Mouse (Mus musculus): Measurements from ENCODE around the gene Rere.
"Not testable (repeated sequence)": the region's sequence is repeated elsewhere in the genome, so short reads cannot be mapped to it uniquely, and the experiment has no call there.

The Rere gene

DNA sequence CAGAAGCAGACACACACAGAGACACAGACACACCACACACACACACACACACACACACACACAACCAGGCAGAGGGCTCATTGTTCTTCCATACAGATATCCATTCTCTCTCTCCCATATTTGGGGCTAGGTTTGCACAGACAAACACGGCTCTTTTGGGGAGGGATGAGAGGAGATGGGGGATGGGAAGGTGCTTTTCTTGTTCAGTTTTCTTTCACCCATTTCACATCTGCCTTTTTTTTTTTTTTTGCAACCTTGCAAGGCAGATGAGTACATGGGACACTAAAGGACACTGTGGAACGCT, 1.8 kb downstream of the Rere start:
- DNase-seq (ENCODE audit: extremely low spot score, low spot score), result no peak

DNA sequence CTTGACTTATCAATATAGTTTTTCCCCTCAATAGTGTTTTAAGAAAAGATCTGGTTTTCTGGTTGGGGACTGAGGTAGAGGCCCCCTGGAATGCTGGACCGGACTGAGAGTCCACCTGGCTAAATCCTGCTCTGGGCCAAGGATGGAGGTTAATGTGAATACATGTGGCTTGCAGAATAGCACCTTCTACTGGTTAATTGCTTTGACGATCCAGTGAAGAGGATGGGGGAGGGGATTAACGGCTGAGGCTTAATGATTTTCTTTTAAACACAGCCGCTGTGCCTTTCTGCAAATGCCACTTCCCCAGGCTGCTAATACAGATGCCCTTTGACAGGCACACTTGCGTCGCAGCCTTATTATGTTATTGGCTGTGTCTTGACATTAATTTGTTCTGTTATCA, 2.5 kb downstream of the Rere start:
- no peak for DNase-seq (ENCODE audit: extremely low spot score, low spot score)

DNA sequence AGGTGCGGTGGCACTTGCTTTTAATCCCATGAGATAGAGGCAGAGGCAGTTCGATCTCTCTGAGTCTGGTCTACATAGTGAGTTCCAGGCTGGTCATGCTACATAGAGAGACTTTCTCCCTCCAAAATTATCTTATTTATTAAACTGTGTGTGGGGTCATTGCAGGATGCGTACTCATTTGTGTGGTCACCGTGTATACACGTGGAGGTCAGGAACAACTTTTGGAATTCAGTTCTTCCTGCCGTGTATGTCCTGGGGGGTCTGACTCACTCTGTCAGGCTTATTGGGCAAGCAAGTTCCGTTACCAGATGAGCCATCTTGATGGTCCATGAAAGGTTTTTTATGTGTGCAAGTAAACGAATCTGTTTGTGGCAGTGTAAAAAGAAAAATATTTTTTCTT, 5.5 kb downstream of the Rere start:
- DNase-seq (ENCODE audit: extremely low spot score, low spot score), result no peak

DNA sequence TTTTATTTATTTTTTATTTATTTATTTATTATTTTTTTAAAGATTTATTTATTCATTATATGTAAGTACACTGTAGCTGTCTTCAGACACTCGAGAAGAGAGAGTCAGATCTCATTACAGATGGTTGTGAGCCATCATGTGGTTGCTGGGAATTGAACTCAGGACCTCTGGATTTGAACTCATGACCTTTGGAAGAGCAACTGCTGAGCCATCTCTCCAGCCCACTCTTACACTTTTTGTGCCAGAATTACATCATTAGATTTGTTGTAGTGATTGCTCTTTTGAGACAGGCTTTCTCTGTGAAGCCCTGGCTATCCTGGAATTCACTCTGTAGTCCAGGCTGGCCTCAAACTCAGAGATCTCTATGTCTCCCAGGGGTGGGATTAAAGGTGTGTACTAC, 6.0 kb downstream of the Rere start:
- not testable (repeated sequence) for DNase-seq (ENCODE audit: extremely low spot score, low spot score)

DNA sequence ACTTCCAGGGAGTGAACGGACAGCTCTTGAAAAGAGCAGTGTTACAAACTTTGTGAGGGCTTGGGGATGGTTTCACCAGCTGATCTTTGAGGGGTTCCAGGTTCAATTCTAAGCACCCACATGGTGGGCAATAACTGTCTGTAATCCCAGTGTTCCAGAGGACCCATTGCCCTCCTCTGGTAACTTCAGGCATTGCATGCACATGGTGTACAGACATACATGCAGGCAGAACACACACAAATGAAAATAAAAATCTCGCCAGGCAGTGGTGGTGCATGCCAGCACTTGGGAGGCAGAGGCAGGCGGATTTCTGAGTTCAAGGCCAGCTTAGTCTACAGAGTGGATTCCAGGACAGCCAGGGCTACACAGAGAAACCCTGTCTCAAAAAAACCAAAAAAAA, 10.5 kb downstream of the Rere start:
- no peak for DNase-seq (ENCODE audit: extremely low spot score, low spot score)

DNA sequence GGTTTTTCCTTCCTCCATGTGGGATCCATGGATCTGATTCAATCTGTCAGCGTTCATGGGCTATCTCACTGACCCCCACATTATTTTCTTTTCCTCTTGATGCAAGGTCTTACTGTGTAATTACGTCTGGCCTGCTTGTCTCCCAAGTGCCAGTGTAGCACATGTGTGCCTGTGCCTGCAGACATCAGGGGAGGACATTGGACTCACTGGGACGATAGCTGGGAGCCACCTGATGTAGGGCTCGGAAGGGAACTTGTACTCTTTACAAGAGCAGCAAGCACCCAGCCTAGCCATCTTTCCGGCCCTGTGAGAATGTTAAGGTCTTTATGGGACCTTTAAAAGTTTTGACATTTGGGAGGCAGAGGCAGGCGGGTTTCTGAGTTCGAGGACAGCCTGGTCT, 13.4 kb downstream of the Rere start:
- no peak for DNase-seq (ENCODE audit: extremely low spot score, low spot score)

DNA sequence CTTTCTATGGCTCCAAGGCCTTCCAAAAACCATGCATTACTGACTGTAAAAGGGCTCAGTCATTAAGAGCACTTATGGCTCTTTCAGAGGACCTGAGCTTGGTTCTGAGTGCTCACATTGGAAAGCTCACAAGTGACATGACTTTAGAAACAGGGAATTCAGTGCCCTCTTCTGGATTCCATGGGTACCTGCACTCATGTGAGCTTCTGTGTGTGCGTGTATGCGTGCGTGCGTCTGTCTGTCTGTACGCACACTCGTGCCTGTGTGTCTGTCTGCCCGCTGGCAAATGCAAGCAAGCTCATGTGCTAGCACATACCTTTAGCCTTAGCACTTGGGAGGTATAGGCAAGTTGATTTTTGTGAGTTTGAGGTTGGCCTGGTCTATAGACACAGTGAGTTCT, 14.5 kb downstream of the Rere start:
- DNase-seq (ENCODE audit: extremely low spot score, low spot score), result no peak

DNA sequence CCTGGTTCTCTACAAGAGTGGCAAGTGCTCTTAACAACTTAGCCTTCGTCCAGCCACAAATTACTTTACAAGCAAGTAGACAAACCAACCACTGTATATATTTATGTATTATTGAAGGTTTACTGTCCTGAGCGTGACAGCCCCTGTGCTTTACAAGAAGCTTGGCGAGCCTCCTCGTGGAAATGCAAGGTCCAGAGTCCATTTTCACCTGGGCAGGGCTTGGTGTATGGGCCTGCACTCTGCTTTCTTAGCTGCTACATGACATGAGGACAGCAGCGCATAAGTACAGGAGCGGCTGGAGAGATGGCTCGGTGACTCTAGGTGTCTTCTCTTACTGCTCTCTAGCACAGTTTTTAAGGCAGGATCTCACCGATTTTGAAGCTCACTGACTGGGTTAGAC, 21.3 kb downstream of the Rere start:
- DNase-seq (ENCODE audit: extremely low spot score, low spot score), result no peak

DNA sequence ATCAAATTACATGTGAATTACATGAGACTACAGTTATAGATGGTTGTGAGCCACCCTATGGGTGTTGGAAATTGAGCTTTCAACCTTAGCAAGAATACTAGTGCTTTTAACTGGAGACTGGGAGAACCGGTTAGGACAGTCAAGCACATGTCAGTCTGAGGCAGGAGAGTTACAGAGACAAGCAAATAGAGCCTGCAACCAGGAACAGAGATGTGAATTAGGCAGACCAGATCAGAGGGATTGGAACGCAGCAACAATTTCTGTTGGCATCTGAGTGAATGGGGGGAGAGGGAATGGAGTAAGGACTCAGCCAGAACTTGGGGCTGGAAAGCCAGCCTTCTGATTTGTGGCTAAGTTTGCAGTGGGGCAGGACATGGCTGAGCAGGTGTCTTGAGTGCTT, 25.3 kb downstream of the Rere start:
- DNase-seq (ENCODE audit: extremely low spot score, low spot score), result no peak

DNA sequence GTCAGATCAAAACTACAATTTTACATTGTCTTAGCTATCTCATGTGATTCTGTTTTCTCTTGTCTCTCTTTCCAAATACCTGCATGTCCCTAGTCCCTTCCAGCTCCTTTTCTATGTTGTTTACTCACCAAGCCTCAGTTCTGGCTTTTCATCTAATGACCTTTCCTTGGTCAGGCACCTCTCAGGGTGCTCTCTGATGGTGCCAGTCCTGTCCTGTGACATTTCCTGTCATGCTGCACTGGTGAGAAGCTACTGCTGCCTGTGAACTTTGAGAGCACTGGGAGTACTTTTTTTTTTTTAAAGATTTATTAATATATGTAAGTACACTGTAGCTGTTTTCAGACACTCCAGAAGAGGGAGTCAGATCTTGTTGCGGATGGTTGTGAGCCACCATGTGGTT, 25.8 kb downstream of the Rere start:
- DNase-seq (ENCODE audit: extremely low spot score, low spot score), result no peak

DNA sequence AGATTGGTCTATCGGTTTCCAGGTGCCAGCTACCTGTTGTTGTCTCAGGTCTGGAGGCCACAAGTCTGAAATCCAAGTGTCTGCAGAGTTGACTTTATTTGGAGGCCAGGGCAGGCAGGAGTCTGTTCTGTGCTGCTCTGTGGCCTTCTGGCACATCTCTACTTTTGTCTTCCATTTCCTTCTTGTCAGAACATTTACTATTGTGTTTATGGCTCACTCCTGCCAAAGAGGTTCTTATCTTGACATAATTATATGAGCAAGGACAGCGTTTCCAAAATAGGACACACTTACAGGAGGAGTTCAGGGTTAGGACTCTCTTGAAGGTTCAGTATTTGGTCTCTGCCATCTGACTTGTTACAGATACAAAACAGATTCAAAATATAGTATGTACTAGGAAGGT, 30.0 kb downstream of the Rere start:
- no peak for DNase-seq (ENCODE audit: extremely low spot score, low spot score)

DNA sequence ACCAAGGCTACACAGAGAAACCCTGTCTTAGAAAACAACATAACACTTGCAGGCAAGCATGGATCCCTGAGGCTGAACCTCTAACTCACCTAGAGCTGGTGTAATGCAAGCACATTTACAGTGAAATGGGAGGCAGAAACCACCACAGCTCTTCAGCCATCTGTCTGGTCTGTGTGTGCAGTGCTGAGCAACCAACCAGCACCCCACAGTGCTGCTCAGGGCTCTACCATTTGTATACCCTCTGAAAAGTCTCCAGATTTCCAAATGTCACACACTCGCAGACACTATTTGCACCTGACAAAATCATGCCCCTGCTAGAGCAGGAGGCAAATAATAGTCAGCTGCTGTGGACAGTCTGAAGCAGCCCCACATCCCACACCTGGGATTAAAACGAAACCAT, 31.2 kb downstream of the Rere start:
- no peak for DNase-seq (ENCODE audit: extremely low spot score, low spot score)

DNA sequence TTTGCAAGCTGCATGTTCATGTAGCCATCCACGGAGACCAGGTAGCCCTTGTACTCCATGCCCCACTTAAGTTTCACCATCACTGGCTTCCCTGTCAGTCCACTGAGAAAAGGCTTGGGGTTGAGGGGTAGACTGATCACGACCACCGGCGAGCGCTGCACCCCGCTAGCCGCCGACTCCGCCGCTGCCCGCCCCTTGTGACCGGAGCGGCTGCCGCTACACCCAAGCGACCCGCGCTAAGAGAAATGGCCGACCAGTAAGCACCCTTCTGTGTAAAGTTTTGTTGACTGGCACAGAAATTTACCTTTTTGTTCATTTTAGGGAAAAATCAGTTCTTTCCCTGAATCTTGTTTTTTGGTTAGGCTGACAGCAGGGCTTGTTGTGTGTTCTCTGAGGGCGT, 33.9 kb downstream of the Rere start:
- no peak for DNase-seq (ENCODE audit: extremely low spot score, low spot score)

DNA sequence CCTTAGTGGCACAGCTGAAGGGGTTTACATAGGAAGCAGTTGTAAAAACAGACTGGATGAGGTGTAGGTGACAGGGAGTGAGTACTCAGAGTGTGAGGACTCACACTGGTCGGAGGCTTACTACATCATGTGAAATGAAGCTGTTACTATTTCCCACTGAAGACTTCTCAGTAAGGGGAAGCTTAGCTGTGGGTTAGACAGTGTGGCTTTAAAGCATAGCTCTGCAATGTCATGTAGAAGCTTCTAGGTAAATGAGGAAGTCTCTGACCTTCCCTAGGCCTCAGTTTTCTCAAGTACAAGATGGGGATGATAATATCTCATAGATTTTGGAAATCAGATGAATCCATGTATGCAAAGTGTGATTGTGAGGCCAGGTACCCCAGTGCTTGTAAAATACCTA, 35.1 kb downstream of the Rere start:
- no peak for DNase-seq (ENCODE audit: extremely low spot score, low spot score)

DNA sequence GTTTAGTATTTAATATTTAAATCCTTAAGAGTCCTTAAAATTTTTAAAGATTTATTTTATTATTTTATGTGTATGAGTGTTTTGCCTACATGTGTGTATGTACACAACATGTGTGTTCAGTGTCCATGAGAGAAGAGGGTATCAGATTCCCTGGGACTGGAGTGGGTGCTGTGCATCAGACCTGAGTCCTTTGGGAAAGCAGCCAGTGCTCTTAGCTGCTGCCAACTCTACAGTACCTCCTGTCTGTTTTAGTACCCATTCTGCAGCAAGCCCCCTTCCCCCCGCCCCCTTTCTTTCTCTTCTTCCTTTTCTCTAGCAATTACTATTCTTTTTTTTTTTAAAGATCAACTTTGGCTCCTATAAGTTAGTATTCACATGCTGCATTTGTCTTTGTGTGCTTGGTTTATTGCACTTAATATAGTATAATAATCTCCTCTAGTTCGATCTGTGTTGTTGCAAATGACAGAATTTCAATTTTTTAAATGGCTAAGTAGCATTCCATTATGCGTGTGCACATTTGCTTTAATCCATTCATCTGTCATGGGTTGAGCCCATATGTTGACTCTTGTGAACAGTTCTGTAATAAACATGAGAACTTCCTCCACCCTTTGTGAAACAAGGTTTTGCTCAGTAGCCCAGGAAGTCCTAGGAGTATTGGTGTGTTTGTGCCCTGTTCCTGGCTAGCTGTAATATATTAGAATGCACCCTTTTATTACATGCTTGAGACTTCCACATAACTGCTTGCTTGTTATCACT, 43.8 kb downstream of the Rere start:
- no peak for DNase-seq (ENCODE audit: extremely low spot score, low spot score)

DNA sequence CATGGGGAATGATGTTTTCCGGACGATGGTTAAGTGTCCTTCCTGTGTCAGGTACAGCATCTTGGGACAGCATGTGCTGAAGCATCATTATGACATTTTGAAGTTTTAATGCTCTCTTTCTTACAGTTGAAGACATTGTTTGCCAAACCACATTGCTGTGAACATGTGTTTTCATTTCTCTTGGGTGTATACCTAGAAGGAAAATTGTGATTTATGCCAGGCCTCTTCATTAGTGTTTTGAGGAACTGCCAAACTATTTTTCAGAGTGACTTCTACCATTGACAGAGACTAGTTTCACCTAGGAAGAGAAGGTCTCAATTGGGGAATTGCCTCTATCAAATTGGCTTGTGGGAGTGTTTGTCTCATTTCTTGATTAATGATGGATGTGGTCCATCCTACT, 44.6 kb downstream of the Rere start:
- DNase-seq (ENCODE audit: extremely low spot score, low spot score), result no peak

DNA sequence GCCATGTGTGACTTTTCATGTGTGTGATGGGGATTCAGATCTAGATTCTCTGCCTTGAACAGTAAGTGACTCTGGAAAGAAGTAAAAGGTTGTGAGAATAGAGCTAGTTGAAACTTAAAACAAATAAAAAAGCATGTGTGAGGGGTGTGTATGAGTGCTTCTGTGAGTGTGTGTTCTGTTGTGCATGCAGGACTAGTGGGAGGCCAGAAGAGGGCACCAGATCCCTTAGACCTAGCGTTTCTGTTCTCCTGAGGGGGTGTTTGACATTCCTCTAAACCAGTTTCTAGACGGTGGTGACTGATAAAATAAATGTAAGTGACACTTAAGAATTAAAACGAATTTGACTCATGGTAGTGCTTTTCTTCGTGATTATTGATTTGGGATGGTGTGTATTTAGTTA, 46.0 kb downstream of the Rere start:
- no peak for DNase-seq (ENCODE audit: extremely low spot score, low spot score)

DNA sequence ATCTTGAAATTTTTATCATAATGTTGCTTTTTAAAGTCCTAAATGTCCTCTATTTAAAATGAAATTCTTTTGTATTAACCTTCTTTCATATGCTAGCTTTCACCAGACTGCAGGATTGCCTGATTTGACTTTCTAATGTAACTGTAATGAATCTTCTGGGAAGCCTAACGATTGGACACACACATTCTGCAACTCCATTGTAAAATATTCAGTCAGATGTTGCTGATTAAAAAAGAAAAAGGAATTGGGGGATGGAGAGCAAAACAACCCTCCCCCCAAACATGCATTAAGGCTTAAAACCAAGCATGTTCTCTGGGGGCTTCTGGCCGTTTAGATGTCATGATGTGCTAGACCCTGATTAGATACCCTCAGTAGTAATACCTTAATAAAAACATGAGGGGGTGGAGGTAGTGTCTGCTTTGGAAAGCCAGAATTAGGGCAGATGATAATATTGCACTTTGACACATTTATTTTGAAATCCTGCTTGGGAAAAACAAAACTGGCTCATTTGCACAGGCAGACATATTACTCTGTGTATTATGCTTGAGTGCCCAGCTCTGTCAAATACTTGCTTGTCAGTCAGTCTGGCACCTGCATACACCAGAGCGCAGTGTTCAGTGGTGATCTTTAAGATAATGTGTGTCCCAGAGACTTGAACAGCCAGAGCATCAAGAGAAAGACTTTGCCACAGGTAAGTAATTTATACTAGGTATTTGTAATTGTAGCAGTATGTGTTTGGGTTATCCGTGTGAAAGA, 52.7 kb downstream of the Rere start:
- DNase-seq (ENCODE audit: extremely low spot score, low spot score), result no peak

DNA sequence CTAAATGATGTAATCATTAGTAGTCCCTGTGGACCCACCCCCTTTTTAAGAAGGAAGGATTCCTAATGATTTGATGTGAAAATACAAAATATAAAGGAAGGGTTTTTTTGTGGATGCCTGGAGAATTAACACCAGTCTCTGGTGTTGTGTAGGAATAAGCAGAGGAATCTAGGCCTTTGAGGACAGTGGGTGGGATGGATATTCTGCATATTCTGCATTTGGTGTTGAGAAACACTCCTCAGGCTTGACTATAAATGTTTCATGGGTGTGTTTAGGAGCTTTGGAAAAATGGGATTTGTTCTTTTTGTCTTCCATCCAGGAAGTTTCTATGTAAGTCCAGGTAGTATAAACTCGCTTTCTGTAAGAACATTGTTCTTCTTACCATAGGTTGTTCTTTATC, 55.8 kb downstream of the Rere start:
- no peak for DNase-seq (ENCODE audit: extremely low spot score, low spot score)

DNA sequence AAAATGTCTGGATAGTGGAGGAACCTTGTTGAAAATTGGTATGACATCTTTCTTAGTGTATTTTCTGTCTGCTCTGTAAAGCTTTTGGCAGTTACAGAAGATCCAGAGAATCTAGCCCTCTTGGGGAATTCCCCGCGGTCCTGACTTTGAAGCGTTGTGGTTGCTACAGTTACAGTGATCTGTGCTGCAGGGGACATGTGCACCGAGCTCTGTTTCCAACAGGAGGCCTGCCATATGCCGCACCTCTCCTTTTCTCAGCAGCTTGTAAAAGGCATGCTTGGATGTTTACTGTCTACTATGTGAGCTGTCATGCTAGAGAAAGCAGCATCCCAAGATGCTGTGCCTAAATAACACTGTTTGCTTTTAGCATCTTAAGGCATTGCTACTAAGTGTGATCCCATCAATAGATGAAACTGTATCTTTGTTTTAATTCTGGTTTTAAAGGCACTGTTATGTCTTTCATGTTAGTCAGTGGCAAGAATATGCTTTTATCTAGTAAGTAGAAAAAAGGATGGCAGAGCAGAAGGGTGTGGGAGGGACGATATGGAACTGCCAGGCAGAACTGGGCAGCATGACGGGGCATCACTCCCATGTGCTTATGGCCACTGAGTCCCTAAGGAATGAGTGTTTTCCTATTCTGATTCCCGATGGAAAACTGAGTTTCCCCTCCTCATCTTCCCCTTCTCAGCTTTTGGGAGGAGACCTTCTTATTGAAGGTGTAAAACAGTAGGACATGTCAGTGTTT, 57.6 kb downstream of the Rere start:
- DNase-seq (ENCODE audit: extremely low spot score, low spot score), result no peak

DNA sequence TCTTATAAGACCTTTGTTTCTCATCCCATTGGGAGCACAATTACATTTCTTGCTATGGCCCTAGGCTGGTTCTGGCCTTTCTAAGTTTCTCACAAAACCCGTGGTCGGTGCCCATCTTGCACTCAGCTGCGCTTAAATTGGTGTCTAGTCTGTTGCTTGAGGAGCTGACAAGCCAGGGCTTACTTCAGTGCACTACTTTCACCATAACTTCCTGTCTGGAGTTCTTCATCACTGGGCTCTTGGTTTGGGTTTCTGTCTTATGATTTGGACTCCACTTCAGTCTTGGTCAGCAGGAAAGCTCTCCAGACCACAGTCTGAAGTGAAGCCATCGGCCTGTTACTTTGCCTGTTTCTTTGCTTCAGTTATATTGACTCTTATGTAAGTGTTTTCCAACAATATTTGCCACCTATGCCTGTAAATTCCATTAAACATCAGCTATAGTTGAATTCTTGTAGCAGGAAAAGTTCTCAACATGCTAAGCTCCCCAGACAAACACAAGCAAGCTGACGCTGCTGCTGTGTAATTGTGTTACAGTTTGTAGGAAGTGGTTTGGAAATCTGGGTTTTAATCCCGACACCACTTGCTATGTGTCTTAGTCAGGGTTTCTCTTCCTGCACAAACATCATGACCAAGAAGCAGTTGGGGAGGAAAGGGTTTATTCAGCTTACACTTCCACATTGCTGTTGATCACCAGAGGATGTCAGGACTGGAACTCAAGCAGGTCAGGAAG, 59.5 kb downstream of the Rere start:
- DNase-seq (ENCODE audit: extremely low spot score, low spot score), result no peak

DNA sequence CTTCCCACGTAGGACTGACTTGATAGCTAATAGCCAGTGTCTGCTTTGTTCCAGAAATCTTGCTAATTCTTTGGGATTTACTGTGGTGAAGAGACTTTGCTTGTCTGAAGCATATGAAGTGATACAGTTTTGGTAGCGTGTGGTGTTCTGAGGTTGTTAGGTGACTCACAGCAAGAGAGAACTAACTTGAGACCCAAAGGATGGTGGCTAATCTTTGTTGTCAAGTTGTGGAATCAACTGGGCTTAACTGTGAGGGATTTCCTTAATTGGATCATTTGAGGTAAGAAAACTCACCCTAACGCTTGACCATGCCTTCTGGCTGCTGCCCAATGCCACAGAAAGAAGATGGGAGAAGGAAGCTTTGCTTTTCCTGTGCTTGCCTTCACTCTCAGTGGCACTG, 63.1 kb downstream of the Rere start:
- DNase-seq (ENCODE audit: extremely low spot score, low spot score), result no peak

All from neural tube, embryonic 10.5 days (tissue).